Mouse (Mus musculus): ENCODE measurements at regions not wholly inside any gene's neighbourhood (a gene's known extent, or its start where the extent isn't known, plus 50 kb on each side); places are given as distances from the start of the nearest gene placed in this dataset.

- ATAC-seq (ENCODE audit: extremely low read depth, insufficient number of reproducible peaks, low FRiP score, poor library complexity, severe bottlenecking) = no peak
- DNase-seq (ENCODE audit: low spot score) = no peak
- TF ChIP-seq TAL1 (conservative IDR thresholded peaks at IDR 0.05; ENCODE audit: low read depth, low read length) (no peak), GATA1 (IDR thresholded peaks at IDR 0.05; ENCODE audit: borderline replicate concordance, low read length) (no peak), POLR2AphosphoS5 (IDR thresholded peaks at IDR 0.05; ENCODE audit: insufficient replicate concordance, low read depth, low read length) (no peak), GATA2 (IDR thresholded peaks at IDR 0.05; ENCODE audit: borderline replicate concordance, low read depth, low read length) (no peak), CTCF (IDR thresholded peaks at IDR 0.05; ENCODE audit: low read depth, low read length) (no peak)
Observed at GRCm38 (mm10) chr1:73560594-73560993, 544.9 kb upstream of the Tnp1 start.

GRCm38 (mm10) chr1:73547877-73548276, 532.2 kb upstream of the Tnp1 start:
- H3K27me3 ChIP-seq (ENCODE audit: insufficient read depth, low read length) = no peaks in the 10 kb centered on the region
- no peak overlapping the region for H3K4me3 ChIP-seq (ENCODE audit: low read depth, low read length)
- H3K36me3 ChIP-seq (replicated peaks) = no peaks in the 10 kb centered on the region
- no peaks in the 10 kb centered on the region for H3K9me3 ChIP-seq (replicated peaks)
- ATAC-seq (ENCODE audit: extremely low read depth, insufficient number of reproducible peaks, low FRiP score, poor library complexity, severe bottlenecking) = no peak
- TF ChIP-seq POLR2AphosphoS5 (IDR thresholded peaks at IDR 0.05; ENCODE audit: insufficient replicate concordance, low read depth, low read length) (no peak), GATA1 (IDR thresholded peaks at IDR 0.05; ENCODE audit: borderline replicate concordance, low read length) (no peak), TAL1 (conservative IDR thresholded peaks at IDR 0.05; ENCODE audit: low read depth, low read length) (no peak), CTCF (IDR thresholded peaks at IDR 0.05; ENCODE audit: low read depth, low read length) (no peak), GATA2 (IDR thresholded peaks at IDR 0.05; ENCODE audit: borderline replicate concordance, low read depth, low read length) (no peak)
- H3K4me1 ChIP-seq (ENCODE audit: insufficient read depth, low read depth, low read length) = no peaks in the 10 kb centered on the region
- DNase-seq (ENCODE audit: low spot score) = no peak

More at GRCm38 (mm10) chr1:73560594-73560993, 544.9 kb upstream of the Tnp1 start:
- Histone ChIP-seq H3K27me3 (ENCODE audit: insufficient read depth, low read length) (no peaks in the 10 kb centered on the region), H3K9me3 (replicated peaks) (no peaks in the 10 kb centered on the region), H3K36me3 (replicated peaks) (no peaks in the 10 kb centered on the region), H3K4me3 (ENCODE audit: low read depth, low read length) (no peak overlapping the region), H3K4me1 (ENCODE audit: insufficient read depth, low read depth, low read length) (no peaks in the 10 kb centered on the region)

GRCm38 (mm10) chr1:73545401-73545800, 529.7 kb upstream of the Tnp1 start:
- Histone ChIP-seq H3K36me3 (replicated peaks) (no peaks in the 10 kb centered on the region), H3K27me3 (ENCODE audit: insufficient read depth, low read length) (peaks cover 2% of the 10 kb centered on the region; the same call in 1 of the 2 replicates), H3K4me3 (ENCODE audit: low read depth, low read length) (no peak overlapping the region), H3K9me3 (replicated peaks) (no peaks in the 10 kb centered on the region), H3K4me1 (ENCODE audit: insufficient read depth, low read depth, low read length) (no peaks in the 10 kb centered on the region)
- ATAC-seq (ENCODE audit: extremely low read depth, insufficient number of reproducible peaks, low FRiP score, poor library complexity, severe bottlenecking) = no peak
- TF ChIP-seq POLR2AphosphoS5 (IDR thresholded peaks at IDR 0.05; ENCODE audit: insufficient replicate concordance, low read depth, low read length) (no peak), TAL1 (conservative IDR thresholded peaks at IDR 0.05; ENCODE audit: low read depth, low read length) (no peak), CTCF (IDR thresholded peaks at IDR 0.05; ENCODE audit: low read depth, low read length) (no peak), GATA1 (IDR thresholded peaks at IDR 0.05; ENCODE audit: borderline replicate concordance, low read length) (no peak), GATA2 (IDR thresholded peaks at IDR 0.05; ENCODE audit: borderline replicate concordance, low read depth, low read length) (no peak)
- DNase-seq (ENCODE audit: low spot score) = no peak

- TF ChIP-seq GATA2 (IDR thresholded peaks at IDR 0.05; ENCODE audit: borderline replicate concordance, low read depth, low read length) = no peak
- no peak for TF ChIP-seq GATA1 (IDR thresholded peaks at IDR 0.05; ENCODE audit: borderline replicate concordance, low read length)
- no peak for TF ChIP-seq CTCF (IDR thresholded peaks at IDR 0.05; ENCODE audit: low read depth, low read length)
- no peak for TF ChIP-seq POLR2AphosphoS5 (IDR thresholded peaks at IDR 0.05; ENCODE audit: insufficient replicate concordance, low read depth, low read length)
- no peak for TF ChIP-seq TAL1 (conservative IDR thresholded peaks at IDR 0.05; ENCODE audit: low read depth, low read length)
Observed at GRCm38 (mm10) chr1:73541371-73541770, 525.7 kb upstream of the Tnp1 start.

GRCm38 (mm10) chr1:73538420-73538871, 522.7 kb upstream of the Tnp1 start:
- no peaks in the 10 kb centered on the region for H3K9me3 ChIP-seq (replicated peaks)
- no peaks in the 10 kb centered on the region for H3K36me3 ChIP-seq (replicated peaks)
- H3K27me3 ChIP-seq (ENCODE audit: insufficient read depth, low read length) = peaks cover 15% of the 10 kb centered on the region; the same call in 1 of the 2 replicates
- DNase-seq (ENCODE audit: low spot score) (no peak), ATAC-seq (ENCODE audit: extremely low read depth, insufficient number of reproducible peaks, low FRiP score, poor library complexity, severe bottlenecking) (no peak)
- no peak for TF ChIP-seq TAL1 (conservative IDR thresholded peaks at IDR 0.05; ENCODE audit: low read depth, low read length)
- TF ChIP-seq GATA2 (IDR thresholded peaks at IDR 0.05; ENCODE audit: borderline replicate concordance, low read depth, low read length) = no peak
- no peak for TF ChIP-seq GATA1 (IDR thresholded peaks at IDR 0.05; ENCODE audit: borderline replicate concordance, low read length)
- no peak for TF ChIP-seq POLR2AphosphoS5 (IDR thresholded peaks at IDR 0.05; ENCODE audit: insufficient replicate concordance, low read depth, low read length)
- TF ChIP-seq CTCF (IDR thresholded peaks at IDR 0.05; ENCODE audit: low read depth, low read length) = no peak
- H3K4me3 ChIP-seq (ENCODE audit: low read depth, low read length) = no peak overlapping the region
- no peaks in the 10 kb centered on the region for H3K4me1 ChIP-seq (ENCODE audit: insufficient read depth, low read depth, low read length)

More at GRCm38 (mm10) chr1:73541371-73541770, 525.7 kb upstream of the Tnp1 start:
- DNase-seq (ENCODE audit: low spot score) (no peak), ATAC-seq (ENCODE audit: extremely low read depth, insufficient number of reproducible peaks, low FRiP score, poor library complexity, severe bottlenecking) (no peak)
- Histone ChIP-seq H3K9me3 (replicated peaks) (no peaks in the 10 kb centered on the region), H3K4me1 (ENCODE audit: insufficient read depth, low read depth, low read length) (no peaks in the 10 kb centered on the region), H3K36me3 (replicated peaks) (no peaks in the 10 kb centered on the region), H3K4me3 (ENCODE audit: low read depth, low read length) (no peak overlapping the region), H3K27me3 (ENCODE audit: insufficient read depth, low read length) (peaks cover 9% of the 10 kb centered on the region; the same call in 1 of the 2 replicates)

GRCm38 (mm10) chr1:73535726-73536265, 520.1 kb upstream of the Tnp1 start:
- TF ChIP-seq TAL1 (conservative IDR thresholded peaks at IDR 0.05; ENCODE audit: low read depth, low read length) = no peak
- TF ChIP-seq GATA2 (IDR thresholded peaks at IDR 0.05; ENCODE audit: borderline replicate concordance, low read depth, low read length) = no peak
- no peak for TF ChIP-seq CTCF (IDR thresholded peaks at IDR 0.05; ENCODE audit: low read depth, low read length)
- TF ChIP-seq POLR2AphosphoS5 (IDR thresholded peaks at IDR 0.05; ENCODE audit: insufficient replicate concordance, low read depth, low read length) = no peak
- TF ChIP-seq GATA1 (IDR thresholded peaks at IDR 0.05; ENCODE audit: borderline replicate concordance, low read length) = no peak
- H3K9me3 ChIP-seq (replicated peaks) = no peaks in the 10 kb centered on the region
- H3K27me3 ChIP-seq (ENCODE audit: insufficient read depth, low read length) = peaks cover 16% of the 10 kb centered on the region; the same call in 1 of the 2 replicates
- DNase-seq (ENCODE audit: low spot score) = no peak
- no peak overlapping the region for H3K4me3 ChIP-seq (ENCODE audit: low read depth, low read length)
- no peaks in the 10 kb centered on the region for H3K36me3 ChIP-seq (replicated peaks)
- no peak for ATAC-seq (ENCODE audit: extremely low read depth, insufficient number of reproducible peaks, low FRiP score, poor library complexity, severe bottlenecking)
- H3K4me1 ChIP-seq (ENCODE audit: insufficient read depth, low read depth, low read length) = no peaks in the 10 kb centered on the region
